Mouse (Mus musculus): ENCODE results near the gene Dars. TPM values are rescaled to one million over a fixed set of nuclear protein-coding genes. Genes with fewer than 3 reads are reported as not detected.

Dars gene
- polyA plus RNA-seq (2017; shearing (Covaris generic)), result 100 to 1,000 TPM; 136 to 159 TPM

DNA sequence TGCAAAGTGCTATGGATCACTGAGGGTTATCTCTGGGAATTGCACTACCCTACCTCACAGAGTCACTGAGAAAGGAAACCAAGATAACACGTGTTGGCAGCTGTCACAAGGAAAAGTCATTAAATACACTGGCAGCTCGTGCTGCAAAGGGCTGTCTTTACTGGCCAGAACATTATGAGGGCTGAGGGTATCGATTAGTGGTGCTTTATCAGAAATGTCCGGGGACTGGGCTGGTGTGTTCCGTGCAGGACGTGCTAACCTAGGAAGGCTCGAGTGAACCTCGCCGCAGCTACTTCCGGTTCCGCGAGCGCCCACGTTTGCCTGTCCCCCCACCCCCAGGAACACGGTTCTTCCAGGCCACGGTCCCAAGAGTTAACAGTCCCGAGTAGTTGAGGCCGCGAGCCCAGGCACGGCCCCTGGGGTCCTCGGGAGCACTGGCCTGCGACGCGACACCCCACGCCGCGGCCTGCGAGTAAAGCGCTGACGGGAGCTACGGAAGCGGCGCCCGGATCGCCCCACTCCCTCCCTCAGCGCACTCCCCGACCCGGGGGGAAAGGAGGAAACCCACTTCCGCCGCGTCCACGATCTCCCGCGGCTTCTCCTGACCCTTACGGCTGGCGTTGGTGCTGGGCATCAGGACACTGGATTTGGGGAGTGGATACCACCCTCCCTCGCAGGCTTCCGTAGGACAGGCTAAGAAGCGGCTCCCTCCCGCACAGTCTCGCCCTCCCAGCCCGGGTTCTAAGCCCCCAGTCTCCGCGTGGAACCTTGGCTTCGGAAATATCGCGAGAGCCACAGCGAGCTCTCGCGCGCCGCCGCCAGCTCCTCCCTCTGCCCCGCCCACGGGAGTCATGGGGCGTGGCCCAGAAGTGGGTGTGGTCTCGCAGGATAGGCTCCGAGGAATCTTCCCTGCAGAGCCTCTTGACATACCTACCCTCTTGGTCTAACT is at the start of gene Dars:
Gene Dars (minus strand): TSS at position 785 of the 949 bp plus-strand sequence.

DNA sequence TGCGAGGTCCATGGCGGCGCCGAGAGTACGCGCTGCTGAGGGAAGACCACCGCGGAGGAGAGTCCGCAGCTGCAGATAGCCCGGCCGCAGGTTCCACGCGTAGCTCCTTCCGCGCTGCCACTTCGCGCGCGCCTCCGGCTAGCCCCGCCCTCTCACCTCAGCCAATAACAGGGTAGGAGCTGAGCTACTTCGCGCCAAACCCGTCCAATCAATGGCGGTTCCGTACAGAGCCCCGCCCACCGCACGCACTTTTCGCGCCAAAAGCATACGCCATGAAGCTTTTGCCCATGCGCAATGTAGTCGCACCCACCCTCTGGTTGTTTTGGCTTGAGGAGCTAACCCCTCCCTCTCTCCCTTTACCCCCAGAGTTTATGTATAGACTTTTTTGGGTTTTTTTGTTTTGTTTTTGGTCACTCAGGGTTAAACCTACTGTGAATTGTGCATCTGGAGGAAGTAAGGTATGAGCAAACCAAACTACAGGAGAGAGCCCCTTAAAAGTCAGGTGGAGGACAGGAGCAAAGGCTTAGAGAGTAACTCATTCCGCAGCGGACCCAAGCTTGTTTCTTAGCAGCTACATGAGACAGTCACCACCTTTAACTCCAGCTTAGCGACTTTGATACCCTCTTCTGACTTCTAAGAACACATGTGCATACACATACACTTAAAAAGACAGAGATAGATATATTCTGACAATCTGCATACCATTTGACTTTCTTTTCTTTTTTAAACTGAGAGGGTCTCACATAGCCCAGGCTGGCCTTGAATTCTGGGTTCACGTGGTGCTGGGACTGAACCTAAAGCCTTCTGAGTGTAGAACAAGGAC is 57.4 kb downstream of the Dars start, which contains the start of gene Mcm6:
Gene Mcm6 (minus strand): TSS at position 111 of the 823 bp plus-strand sequence.

DNA sequence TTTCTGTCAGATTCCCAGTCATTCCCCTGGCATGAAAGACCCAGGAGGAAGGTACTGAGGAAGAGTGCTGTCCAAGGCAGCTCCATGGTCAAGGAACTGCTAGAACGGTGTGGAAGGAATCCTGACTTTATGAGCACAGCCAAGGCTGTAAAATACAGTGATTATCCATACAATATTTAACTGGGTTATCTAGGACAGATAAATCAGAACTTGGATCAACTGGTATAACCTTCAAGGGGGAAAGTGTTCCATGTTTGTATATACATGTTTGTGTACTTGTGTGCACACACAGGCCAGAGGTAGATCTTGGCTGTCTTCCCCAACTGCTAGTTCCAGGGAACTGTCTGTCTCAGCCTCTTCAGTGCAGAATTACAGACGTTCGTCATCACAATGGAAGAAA is 89.0 kb downstream of the Dars start, which contains the start of gene Lct:
Gene Lct (minus strand): TSS at position 101 of the 400 bp plus-strand sequence.

Other genes with a start within 250 kb of the Dars start
- gene Ubxn4, start 173.4 kb downstream of the Dars start, polyA plus RNA-seq (2017; shearing (Covaris generic)), result 100 to 1,000 TPM; 108 to 113 TPM
- gene Lct, start 89.0 kb downstream of the Dars start, polyA plus RNA-seq (2017; shearing (Covaris generic)), result under 1 TPM in 1 of 2 experiments, not detected in 1; 0.11 TPM
- gene Mcm6, start 57.7 kb downstream of the Dars start, polyA plus RNA-seq (2017; shearing (Covaris generic)), result 100 to 1,000 TPM; 175 to 227 TPM
- gene Cxcr4, start 174.9 kb upstream of the Dars start, polyA plus RNA-seq (2017; shearing (Covaris generic)), result 10 to 100 TPM in 1 of 2 experiments, 1 to 10 TPM in 1; 6.9 to 25.0 TPM

Data from activated CD4-positive, CD25-positive, alpha-beta regulatory T cell (primary cell).